Mouse (Mus musculus) kidney, postnatal 0 days (tissue): Measurements from ENCODE around the gene Gm35315. TPM values are rescaled to one million over a fixed set of nuclear protein-coding genes. Genes with fewer than 3 reads are reported as not detected.
"Not testable (repeated sequence)": the region's sequence is repeated elsewhere in the genome, so short reads cannot be mapped to it uniquely, and the experiment has no call there.

Experiments
- ATAC-seq: fragments of 200-750 bp; cut with Nextera tagmentation; replicated peaks from 2 replicates; pipeline ENCODE4 v1.8.0; 2017; ENCODE audit warnings: low read depth, moderate number of reproducible peaks, moderate TSS enrichment, moderate library complexity; ENCODE audit not compliant: low FRiP score
- DNase-seq: peaks from one replicate; pipeline ENCODE4 v3.0.0-alpha.2; 2016; ENCODE audit warnings: low spot score
- H3K27ac ChIP-seq: fragments of 300-500 bp; sonication (generic); 2 replicates; pipeline ENCODE4 v1.5.1; 2014; ENCODE audit warnings: mild to moderate bottlenecking
- H3K27me3 ChIP-seq: fragments of 300-500 bp; sonication (generic); 2 replicates; pipeline ENCODE4 v1.6.1; 2014; ENCODE audit warnings: low read length, mixed read lengths; ENCODE audit not compliant: insufficient read depth
- H3K36me3 ChIP-seq: fragments of 300-500 bp; sonication (generic); 2 replicates; pipeline ENCODE4 v1.6.1; 2014; ENCODE audit warnings: low read length, mixed read lengths; ENCODE audit not compliant: insufficient read depth
- H3K4me1 ChIP-seq: fragments of 300-500 bp; sonication (generic); replicated peaks from 2 replicates; pipeline ENCODE4 v1.6.1; 2014; ENCODE audit warnings: antibody characterized with exemption, low read length, mixed read lengths; ENCODE audit not compliant: insufficient read depth
- H3K4me2 ChIP-seq: fragments of 300-500 bp; sonication (generic); 2 replicates; pipeline ENCODE4 v1.6.1; 2014; ENCODE audit warnings: mild to moderate bottlenecking, low read length, moderate library complexity, mixed read lengths
- H3K4me3 ChIP-seq: fragments of 300-500 bp; sonication (generic); replicated peaks from 2 replicates; pipeline ENCODE4 v1.5.1; 2014; ENCODE audit warnings: low read depth, low read length
- H3K9ac ChIP-seq: fragments of 300-500 bp; sonication (generic); 2 replicates; pipeline ENCODE4 v1.6.1; 2014; ENCODE audit warnings: low read depth, low read length
- H3K9me3 ChIP-seq: fragments of 300-500 bp; sonication (generic); replicated peaks from 2 replicates; pipeline ENCODE4 v1.6.1; 2016; ENCODE audit warnings: low read length, inconsistent platforms, mixed read lengths
- CTCF ChIP-seq: IDR thresholded peaks from 2 replicates; pipeline ENCODE4 v1.5.1; 2016; ENCODE audit warnings: antibody characterized with exemption, low read depth, mild to moderate bottlenecking, moderate library complexity
- WGBS: fragments of 180-500 bp; shearing (Covaris S2); extraction: QIAGEN DNeasy Blood & Tissue Kit; methylation state at CpG from one replicate; pipeline ENCODE4 v1.1.7; 2014; 5-methylcytosine and 5-hydroxymethylcytosine counted together
- polyA plus RNA-seq: library from polyadenylated mRNA; unstranded; fragments of >200 nt; fragmentation: Nextera tagmentation; extraction: Ambion mirVana; gene quantifications from 2 replicates; pipeline ENCODE4 v1.2.1, GENCODE M21; 2015

The Gm35315 gene
- polyA plus RNA-seq, 1 experiment from 2014 or later: 0.91 TPM

- TF ChIP-seq CTCF: no peak
- H3K27ac ChIP-seq: peak overlapping the region; percentile 55; the same call in 1 of the 2 replicates
- H3K9me3 ChIP-seq: no peaks in the 10 kb centered on the region; the same call in 1 of the 2 replicates
- ATAC-seq (peak; percentile 14; the same call in 1 of the 2 replicates), DNase-seq (no peak)
- H3K4me1 ChIP-seq: no peaks in the 10 kb centered on the region
- H3K4me2 ChIP-seq: peak overlapping the region; percentile 82
- 6% methylated on average over 18 of the region's 18 CpGs for WGBS
- peak overlapping the region; percentile 76 for H3K9ac ChIP-seq
- peak overlapping the region; percentile 61 for H3K4me3 ChIP-seq
- H3K27me3 ChIP-seq: no peaks in the 10 kb centered on the region
- no peaks in the 10 kb centered on the region; the same call in 1 of the 2 replicates for H3K36me3 ChIP-seq
Measured at GRCm38 (mm10) chr5:110136087-110136464, 41.9 kb upstream of the Gm35315 start.

- Histone ChIP-seq H3K4me2 (peak within 1 kb of the TSS; percentile 82), H3K36me3 (no peaks in the 10 kb centered on the region; the same call in 1 of the 2 replicates), H3K9me3 (no peaks in the 10 kb centered on the region; the same call in none of the 2 replicates), H3K4me1 (no peaks in the 10 kb centered on the region), H3K9ac (peak within 1 kb of the TSS; percentile 76), H3K27ac (peak within 1 kb of the TSS; percentile 55), H3K27me3 (no peaks in the 10 kb centered on the region), H3K4me3 (peak within 1 kb of the TSS; percentile 61)
- peak; percentile 99 for ATAC-seq
- no peak; the same call in 1 of the 2 replicates for TF ChIP-seq CTCF
- 4% methylated on average over 46 of the region's 46 CpGs for WGBS
- peak; percentile 98 for DNase-seq
Measured at GRCm38 (mm10) chr5:110135293-110136086, 41.3 kb upstream of the Gm35315 start, which contains the start of gene Chfr. Gene Chfr (plus strand): TSS chr5:110135842.

GRCm38 (mm10) chr5:110122380-110122779 lies 28.2 kb upstream of the Gm35315 start:
- ATAC-seq, H3K4me2 ChIP-seq, H3K9me3 ChIP-seq, DNase-seq, H3K4me3 ChIP-seq, H3K4me1 ChIP-seq, H3K27me3 ChIP-seq, H3K9ac ChIP-seq, H3K27ac ChIP-seq, H3K36me3 ChIP-seq: not testable (repeated sequence)
- WGBS: 90% methylated on average over 3 of the region's 3 CpGs

- peak; percentile 17 for ATAC-seq
- under 1% methylated on average over 12 of the region's 12 CpGs for WGBS
- no peak for TF ChIP-seq CTCF
Measured at GRCm38 (mm10) chr5:110109991-110110441, 15.8 kb upstream of the Gm35315 start, which contains the start of gene Zfp605. Gene Zfp605 (plus strand): TSS chr5:110110092.

GRCm38 (mm10) chr5:110108305-110108628 lies 14.0 kb upstream of the Gm35315 start:
- H3K27ac ChIP-seq: peak overlapping the region; percentile 99; the same call in 1 of the 2 replicates
- peak overlapping the region; percentile 84; the same call in 1 of the 2 replicates for H3K4me2 ChIP-seq
- ATAC-seq (no peak), DNase-seq (peak; percentile 99)
- H3K36me3 ChIP-seq: peaks cover 30% of the 10 kb centered on the region
- TF ChIP-seq CTCF: peak; percentile 29; the same call in 1 of the 2 replicates
- H3K27me3 ChIP-seq: no peaks in the 10 kb centered on the region
- no peak overlapping the region for H3K9ac ChIP-seq
- H3K4me1 ChIP-seq: 0 out of 2 replicates have a peak, but pooled peaks cover 4% of the 10 kb centered on the region
- WGBS: 1% methylated on average over 7 of the region's 7 CpGs
- no peaks in the 10 kb centered on the region for H3K9me3 ChIP-seq
- H3K4me3 ChIP-seq: peak overlapping the region; percentile 76; the same call in 1 of the 2 replicates

More at GRCm38 (mm10) chr5:110109991-110110441, 15.8 kb upstream of the Gm35315 start, which contains the start of gene Zfp605:
- Histone ChIP-seq H3K27me3 (no peaks in the 10 kb centered on the region), H3K4me2 (peak within 1 kb of the TSS; percentile 72), H3K27ac (peak within 1 kb of the TSS; percentile 75), H3K9me3 (no peaks in the 10 kb centered on the region), H3K36me3 (peaks cover 16% of the 10 kb centered on the region), H3K4me3 (peak within 1 kb of the TSS; percentile 70), H3K4me1 (0 out of 2 replicates have a peak, but pooled peaks cover 4% of the 10 kb centered on the region), H3K9ac (peak within 1 kb of the TSS; percentile 58)
- peak; percentile 90 for DNase-seq

DNA sequence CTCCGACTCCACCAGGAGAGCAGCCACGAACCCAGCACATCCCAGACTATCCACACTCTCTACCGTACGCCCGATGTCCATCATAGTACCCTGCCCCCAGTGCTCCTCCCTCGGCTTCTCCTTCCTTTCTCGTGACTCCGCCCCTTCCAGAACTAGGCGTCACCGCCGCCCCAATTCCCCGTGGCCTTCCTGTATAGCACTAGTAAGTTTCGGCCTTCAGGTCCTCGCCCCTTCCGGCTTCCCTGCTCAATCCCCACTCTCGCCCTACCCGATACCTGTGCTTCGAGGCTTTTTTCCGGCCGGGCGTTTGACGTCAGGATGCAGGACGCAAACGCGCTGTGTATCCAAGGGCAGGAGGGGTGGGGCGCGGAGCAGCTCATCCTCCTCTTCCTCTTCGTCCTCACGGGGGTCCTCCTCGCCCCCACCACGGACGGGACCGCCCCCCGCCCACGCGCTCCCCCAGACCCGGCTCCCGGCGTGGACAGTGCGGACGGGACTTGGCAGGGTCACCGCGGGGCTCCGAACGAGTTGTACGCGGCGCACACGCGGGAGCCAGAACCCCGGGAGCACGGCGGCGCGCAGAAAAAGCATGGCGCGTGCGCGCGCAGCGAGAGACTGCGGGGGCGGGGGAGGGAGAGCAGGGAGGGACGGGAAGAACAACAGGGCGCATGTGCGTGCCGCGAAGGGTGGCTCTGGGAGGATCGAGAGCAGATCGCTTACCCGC lies 13.5 kb upstream of the Gm35315 start, which contains the start of gene Gtpbp6:
Gene Gtpbp6 (minus strand): TSS at position 617 of the 724 bp plus-strand sequence.
- under 1% methylated on average over 70 of the region's 71 CpGs for WGBS
- ATAC-seq: peak; percentile 89
- Histone ChIP-seq H3K27me3 (no peaks in the 10 kb centered on the region), H3K9me3 (no peaks in the 10 kb centered on the region), H3K9ac (peak within 1 kb of the TSS; percentile 93), H3K4me3 (peak within 1 kb of the TSS; percentile 76), H3K4me2 (peak within 1 kb of the TSS; percentile 84), H3K4me1 (0 out of 2 replicates have a peak, but pooled peaks cover 4% of the 10 kb centered on the region), H3K36me3 (peaks cover 30% of the 10 kb centered on the region), H3K27ac (peak within 1 kb of the TSS; percentile 99)
- no peak for TF ChIP-seq CTCF
- DNase-seq: peak; percentile 98
